Mouse (Mus musculus): ENCODE data around the gene Abhd2. TPM values are rescaled to one million over a fixed set of nuclear protein-coding genes. Genes with fewer than 3 reads are reported as not detected.
A peak's percentile ranks its signal among the peaks of the same experiment; 100 is the strongest.

Abhd2 gene
- polyA plus RNA-seq, 1 experiment from 2014 or later = 21.5 TPM

- H3K4me1 ChIP-seq (ENCODE audit: insufficient read depth) = peaks cover 44% of the 10 kb centered on the region
- peak; percentile 30; the same call in 1 of the 2 replicates for ATAC-seq (ENCODE audit: insufficient read depth)
- WGBS = 20% methylated on average over 12 of the region's 12 CpGs
Measured at GRCm38 (mm10) chr7:79313519-79314059, 40.6 kb downstream of the Abhd2 start.

DNA sequence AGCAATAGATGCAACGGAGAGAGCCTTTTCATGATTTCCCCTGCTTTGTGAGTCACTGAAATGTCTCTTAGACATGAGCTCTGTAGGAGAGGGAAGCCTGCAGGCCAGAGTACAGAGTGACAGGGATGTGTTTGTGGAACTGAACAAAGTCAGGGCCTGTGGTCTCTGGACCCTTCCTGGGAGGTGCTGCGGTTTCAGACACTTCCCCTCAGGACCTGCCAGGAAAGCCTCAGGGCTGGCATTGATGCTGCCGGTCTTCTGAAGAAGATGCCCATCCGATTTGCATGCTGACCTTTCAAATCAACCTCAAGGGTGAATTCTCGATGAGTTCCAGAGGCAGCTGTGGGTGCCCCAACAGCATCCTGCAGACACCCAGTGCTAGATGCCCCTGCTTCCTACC is 41.5 kb downstream of the Abhd2 start:
- no peak overlapping the region for H3K4me3 ChIP-seq (ENCODE audit: low read depth, low read length)
- H3K27ac ChIP-seq (ENCODE audit: low read depth) = no peak overlapping the region
- no peak for DNase-seq
- H3K36me3 ChIP-seq (ENCODE audit: insufficient read depth) = no peaks in the 10 kb centered on the region
- no peak for TF ChIP-seq CTCF (IDR thresholded peaks at IDR 0.05; ENCODE audit: low read depth)
- no peaks in the 10 kb centered on the region for H3K9me3 ChIP-seq (ENCODE audit: low read depth, low read length)
- no peak for ATAC-seq (ENCODE audit: insufficient read depth)
- 54% methylated on average over 5 of the region's 5 CpGs for WGBS
- H3K4me1 ChIP-seq (ENCODE audit: insufficient read depth) = peaks cover 37% of the 10 kb centered on the region
- H3K4me2 ChIP-seq = no peak overlapping the region
- no peak overlapping the region for H3K9ac ChIP-seq
- no peaks in the 10 kb centered on the region for H3K27me3 ChIP-seq (ENCODE audit: insufficient read depth, low read length)

More at GRCm38 (mm10) chr7:79313519-79314059, 40.6 kb downstream of the Abhd2 start:
- Histone ChIP-seq H3K9ac (no peak overlapping the region), H3K9me3 (ENCODE audit: low read depth, low read length) (no peaks in the 10 kb centered on the region), H3K4me3 (ENCODE audit: low read depth, low read length) (no peak overlapping the region), H3K27ac (ENCODE audit: low read depth) (peak overlapping the region; percentile 36; the same call in 1 of the 2 replicates), H3K36me3 (ENCODE audit: insufficient read depth) (no peaks in the 10 kb centered on the region), H3K4me2 (peak overlapping the region; percentile 23; the same call in 1 of the 2 replicates), H3K27me3 (ENCODE audit: insufficient read depth, low read length) (no peaks in the 10 kb centered on the region)
- DNase-seq = peak; percentile 41
- no peak for TF ChIP-seq CTCF (IDR thresholded peaks at IDR 0.05; ENCODE audit: low read depth)

DNA sequence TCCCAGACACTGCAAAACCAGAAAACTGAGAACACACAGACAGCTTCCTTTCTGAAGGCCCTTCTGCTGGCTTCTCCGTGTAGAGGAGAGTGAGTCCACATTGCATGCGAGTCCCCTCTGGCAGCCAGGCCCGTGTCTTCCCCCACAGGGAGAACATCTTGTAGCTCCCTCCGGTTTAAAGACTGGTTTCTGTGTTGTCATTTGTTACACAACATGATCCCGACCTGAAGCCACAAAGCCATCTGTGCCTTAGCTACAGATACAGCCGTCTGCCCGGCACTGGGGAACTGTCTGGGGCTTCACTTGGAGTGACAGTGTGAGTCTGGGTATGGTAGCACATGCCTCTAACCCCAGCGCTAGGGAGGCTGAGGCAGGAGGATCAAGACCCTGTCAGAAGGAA is 42.1 kb downstream of the Abhd2 start:
- Histone ChIP-seq H3K4me3 (ENCODE audit: low read depth, low read length) (no peak overlapping the region), H3K9me3 (ENCODE audit: low read depth, low read length) (no peaks in the 10 kb centered on the region), H3K9ac (no peak overlapping the region), H3K27me3 (ENCODE audit: insufficient read depth, low read length) (no peaks in the 10 kb centered on the region), H3K4me1 (ENCODE audit: insufficient read depth) (peaks cover 36% of the 10 kb centered on the region), H3K36me3 (ENCODE audit: insufficient read depth) (no peaks in the 10 kb centered on the region), H3K27ac (ENCODE audit: low read depth) (no peak overlapping the region; the same call in 1 of the 2 replicates), H3K4me2 (no peak overlapping the region)
- 68% methylated on average over 8 of the region's 8 CpGs for WGBS
- no peak for TF ChIP-seq CTCF (IDR thresholded peaks at IDR 0.05; ENCODE audit: low read depth)
- no peak for ATAC-seq (ENCODE audit: insufficient read depth)
- no peak for DNase-seq

- no peak for ATAC-seq (ENCODE audit: insufficient read depth)
- H3K36me3 ChIP-seq (ENCODE audit: insufficient read depth) = no peaks in the 10 kb centered on the region
- H3K9me3 ChIP-seq (ENCODE audit: low read depth, low read length) = no peaks in the 10 kb centered on the region
- H3K4me2 ChIP-seq = no peak overlapping the region; the same call in 1 of the 2 replicates
- 16% methylated on average over 10 of the region's 10 CpGs for WGBS
- peak; percentile 38 for DNase-seq
- H3K27ac ChIP-seq (ENCODE audit: low read depth) = peak overlapping the region; percentile 65
- no peak for TF ChIP-seq CTCF (IDR thresholded peaks at IDR 0.05; ENCODE audit: low read depth)
- H3K4me3 ChIP-seq (ENCODE audit: low read depth, low read length) = no peak overlapping the region
- no peaks in the 10 kb centered on the region for H3K27me3 ChIP-seq (ENCODE audit: insufficient read depth, low read length)
- H3K9ac ChIP-seq = no peak overlapping the region
- H3K4me1 ChIP-seq (ENCODE audit: insufficient read depth) = peaks cover 36% of the 10 kb centered on the region
Measured at GRCm38 (mm10) chr7:79316069-79316695, 43.2 kb downstream of the Abhd2 start.

DNA sequence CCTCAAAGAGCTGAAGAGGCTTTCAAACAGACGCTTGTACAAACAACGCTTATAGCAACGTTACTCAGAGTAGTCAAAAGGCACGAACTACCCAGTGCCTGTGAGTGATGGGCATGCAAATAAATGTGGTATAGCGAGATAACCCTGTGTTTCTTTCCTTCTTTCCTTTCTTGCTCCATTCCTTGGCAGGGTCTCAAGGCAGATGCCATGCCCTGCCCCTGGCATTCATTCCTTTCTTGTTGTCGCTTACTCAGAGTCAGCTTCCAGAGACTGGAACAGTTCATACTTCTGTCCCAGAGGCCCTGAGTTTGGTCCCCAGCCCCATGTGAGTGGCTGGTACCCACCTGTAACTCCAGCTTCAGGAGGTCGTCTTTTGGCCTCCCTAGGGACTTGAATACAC is 44.6 kb downstream of the Abhd2 start:
- peak overlapping the region; percentile 60; the same call in 1 of the 2 replicates for H3K27ac ChIP-seq (ENCODE audit: low read depth)
- peaks cover 36% of the 10 kb centered on the region for H3K4me1 ChIP-seq (ENCODE audit: insufficient read depth)
- WGBS = 49% methylated on average over 7 of the region's 7 CpGs
- H3K9ac ChIP-seq = no peak overlapping the region
- H3K4me2 ChIP-seq = no peak overlapping the region
- no peaks in the 10 kb centered on the region for H3K36me3 ChIP-seq (ENCODE audit: insufficient read depth)
- H3K9me3 ChIP-seq (ENCODE audit: low read depth, low read length) = no peaks in the 10 kb centered on the region
- H3K4me3 ChIP-seq (ENCODE audit: low read depth, low read length) = no peak overlapping the region
- DNase-seq (no peak), ATAC-seq (ENCODE audit: insufficient read depth) (no peak)
- no peaks in the 10 kb centered on the region for H3K27me3 ChIP-seq (ENCODE audit: insufficient read depth, low read length)
- TF ChIP-seq CTCF (IDR thresholded peaks at IDR 0.05; ENCODE audit: low read depth) = no peak

DNA sequence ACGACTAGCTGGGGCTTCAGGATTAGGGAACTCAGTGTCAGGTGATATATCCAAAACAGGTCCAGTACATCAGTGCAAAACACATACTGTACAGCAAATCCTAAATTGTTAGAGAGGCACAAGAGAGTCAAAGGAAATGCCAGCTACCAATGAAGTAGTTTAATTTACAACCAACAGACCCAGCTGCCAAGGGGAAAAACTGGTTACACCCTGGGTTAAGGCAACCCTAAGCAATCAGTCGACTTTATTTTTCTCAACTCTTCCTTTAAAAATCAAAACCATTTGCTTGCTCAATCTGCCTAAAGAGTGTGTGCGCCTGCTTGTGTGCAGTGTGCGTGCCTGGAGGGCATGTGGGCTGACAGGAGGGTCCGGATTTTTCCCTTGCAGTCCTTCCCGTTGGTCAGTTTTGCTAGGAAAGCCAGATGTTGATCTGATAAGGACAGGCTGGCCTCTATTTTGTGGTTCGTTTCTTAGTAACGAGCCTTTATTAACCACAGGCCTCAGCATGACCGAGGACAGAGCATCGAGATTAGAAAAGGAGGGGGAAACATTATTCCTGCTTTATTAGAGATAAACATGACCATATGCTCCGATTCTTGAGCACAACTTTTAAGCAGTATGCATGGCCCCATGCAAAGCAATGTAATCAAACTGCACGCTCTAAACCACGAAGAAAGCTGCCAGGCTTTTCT is 45.3 kb downstream of the Abhd2 start:
- Histone ChIP-seq H3K4me2 (no peak overlapping the region), H3K27me3 (ENCODE audit: insufficient read depth, low read length) (no peaks in the 10 kb centered on the region), H3K9ac (no peak overlapping the region), H3K36me3 (ENCODE audit: insufficient read depth) (0 out of 2 replicates have a peak, but pooled peaks cover under 1% of the 10 kb centered on the region), H3K9me3 (ENCODE audit: low read depth, low read length) (no peaks in the 10 kb centered on the region), H3K4me1 (ENCODE audit: insufficient read depth) (peaks cover 33% of the 10 kb centered on the region), H3K27ac (ENCODE audit: low read depth) (no peak overlapping the region), H3K4me3 (ENCODE audit: low read depth, low read length) (no peak overlapping the region)
- DNase-seq (no peak), ATAC-seq (ENCODE audit: insufficient read depth) (no peak)
- 49% methylated on average over 13 of the region's 13 CpGs for WGBS
- TF ChIP-seq CTCF (IDR thresholded peaks at IDR 0.05; ENCODE audit: low read depth) = no peak

DNA sequence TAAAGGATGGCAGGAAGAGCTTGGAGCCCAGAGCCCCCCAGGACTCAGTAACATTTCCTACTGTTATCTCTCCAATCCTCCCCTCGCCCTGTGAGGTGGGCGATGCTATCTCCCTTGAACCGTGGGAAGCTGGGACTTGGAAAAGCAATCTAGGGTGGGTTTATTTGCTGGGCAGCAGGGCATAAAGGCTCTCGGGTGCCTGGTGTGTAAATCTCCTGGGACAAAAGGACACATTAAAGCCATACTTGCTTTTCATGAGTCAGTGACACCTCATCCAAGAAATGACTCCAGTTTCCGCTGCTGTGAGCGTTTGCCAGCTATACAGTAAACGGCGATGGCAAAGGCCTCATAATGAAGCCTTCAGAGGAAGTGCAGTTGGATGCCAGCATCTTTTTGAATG is 50.9 kb downstream of the Abhd2 start:
- H3K4me3 ChIP-seq (ENCODE audit: low read depth, low read length) = no peak overlapping the region
- no peak overlapping the region for H3K27ac ChIP-seq (ENCODE audit: low read depth)
- no peak for ATAC-seq (ENCODE audit: insufficient read depth)
- no peak for DNase-seq
- H3K4me1 ChIP-seq (ENCODE audit: insufficient read depth) = no peaks in the 10 kb centered on the region
- 75% methylated on average over 8 of the region's 8 CpGs for WGBS
- H3K4me2 ChIP-seq = no peak overlapping the region
- H3K9ac ChIP-seq = no peak overlapping the region
- no peak for TF ChIP-seq CTCF (IDR thresholded peaks at IDR 0.05; ENCODE audit: low read depth)
- H3K27me3 ChIP-seq (ENCODE audit: insufficient read depth, low read length) = no peaks in the 10 kb centered on the region
- peaks cover 46% of the 10 kb centered on the region for H3K36me3 ChIP-seq (ENCODE audit: insufficient read depth)
- no peaks in the 10 kb centered on the region for H3K9me3 ChIP-seq (ENCODE audit: low read depth, low read length)
